Mouse (Mus musculus): ENCODE results near the gene Hoxa9. TPM values are rescaled to one million over a fixed set of nuclear protein-coding genes. Genes with fewer than 3 reads are reported as not detected.

Gene Hoxa9
- polyA plus RNA-seq, 1 experiment from 2014 or later: 0.11 TPM

DNA sequence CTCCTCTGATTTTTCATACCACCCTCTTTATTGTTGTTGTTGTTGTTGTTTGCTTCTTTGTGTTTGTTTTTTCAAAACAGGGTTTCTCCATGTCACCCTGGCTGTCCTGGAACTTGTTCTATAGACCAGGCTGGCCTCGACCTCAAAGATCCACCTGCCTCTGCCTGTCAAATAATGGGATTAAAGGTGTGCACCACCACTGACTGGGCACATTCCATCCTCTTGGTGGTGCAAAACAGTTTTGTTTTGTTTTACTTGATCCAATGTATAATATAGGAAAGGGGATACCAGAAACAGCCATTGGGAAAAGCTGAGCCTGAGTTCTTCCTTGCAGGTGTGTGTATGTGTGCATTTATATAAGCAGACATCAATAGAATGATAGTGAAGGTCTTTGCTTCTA is 44.4 kb downstream of the Hoxa9 start:
- Histone ChIP-seq H3K27ac (replicated peaks in 1 of 2; ENCODE audit: control insufficient read depth in 1 of 2, insufficient read depth in 1 of 2, low read depth in 2 of 2, low read length in 2 of 2) (no peak overlapping the region), H3K27me3 (ENCODE audit: control insufficient read depth, insufficient read depth, low read length) (peaks cover 100% of the 10 kb centered on the region), H3K9ac (ENCODE audit: low read length) (no peak overlapping the region), H3K36me3 (ENCODE audit: control insufficient read depth, insufficient read depth, low read length) (no peaks in the 10 kb centered on the region), H3K4me1 (ENCODE audit: control insufficient read depth in 2 of 2, insufficient read depth in 2 of 2, low read length in 2 of 2) (no peaks in the 10 kb centered on the region; a peak in 1 of 4 replicates), H3K4me3 (ENCODE audit: control insufficient read depth in 1 of 2, insufficient read depth in 1 of 2, low read depth in 1 of 2, low read length in 2 of 2) (no peak overlapping the region), H3K9me3 (ENCODE audit: control insufficient read depth, low read length) (no peaks in the 10 kb centered on the region), H3K4me2 (ENCODE audit: low read length) (no peak overlapping the region)
- 18% methylated on average over 1 of the region's 1 CpGs for WGBS
- ATAC-seq (ENCODE audit: insufficient number of reproducible peaks, insufficient read depth, low FRiP score, low read depth): no peak

DNA sequence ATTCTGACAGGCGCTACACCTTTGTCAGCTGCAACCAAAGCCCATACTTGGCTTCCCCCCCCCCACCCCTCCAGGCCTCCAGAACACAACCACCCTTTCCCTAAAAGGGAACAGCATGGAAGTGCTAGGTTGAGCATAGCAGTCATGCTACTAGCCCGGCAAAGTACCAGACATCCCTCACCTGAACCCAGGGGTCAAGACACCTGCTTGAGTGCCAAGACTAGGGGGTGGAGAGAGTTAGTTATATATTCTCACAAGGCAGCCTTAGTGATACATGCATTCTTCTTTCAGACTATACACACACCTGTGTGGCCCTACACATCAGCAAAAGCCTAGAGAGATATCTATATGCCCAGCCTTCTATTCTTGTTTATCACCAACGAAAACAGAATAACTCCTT is 45.1 kb downstream of the Hoxa9 start:
- WGBS: 11% methylated on average over 3 of the region's 3 CpGs
- no peak overlapping the region for H3K9ac ChIP-seq (ENCODE audit: low read length)
- peaks cover 100% of the 10 kb centered on the region for H3K27me3 ChIP-seq (ENCODE audit: control insufficient read depth, insufficient read depth, low read length)
- H3K4me1 ChIP-seq (ENCODE audit: control insufficient read depth in 2 of 2, insufficient read depth in 2 of 2, low read length in 2 of 2): no peaks in the 10 kb centered on the region
- H3K4me3 ChIP-seq (ENCODE audit: control insufficient read depth in 1 of 2, insufficient read depth in 1 of 2, low read depth in 1 of 2, low read length in 2 of 2): no peak overlapping the region
- no peak for ATAC-seq (ENCODE audit: insufficient number of reproducible peaks, insufficient read depth, low FRiP score, low read depth)
- no peaks in the 10 kb centered on the region for H3K9me3 ChIP-seq (ENCODE audit: control insufficient read depth, low read length)
- no peaks in the 10 kb centered on the region for H3K36me3 ChIP-seq (ENCODE audit: control insufficient read depth, insufficient read depth, low read length)
- no peak overlapping the region for H3K27ac ChIP-seq (replicated peaks in 1 of 2; ENCODE audit: control insufficient read depth in 1 of 2, insufficient read depth in 1 of 2, low read depth in 2 of 2, low read length in 2 of 2)
- H3K4me2 ChIP-seq (ENCODE audit: low read length): no peak overlapping the region

DNA sequence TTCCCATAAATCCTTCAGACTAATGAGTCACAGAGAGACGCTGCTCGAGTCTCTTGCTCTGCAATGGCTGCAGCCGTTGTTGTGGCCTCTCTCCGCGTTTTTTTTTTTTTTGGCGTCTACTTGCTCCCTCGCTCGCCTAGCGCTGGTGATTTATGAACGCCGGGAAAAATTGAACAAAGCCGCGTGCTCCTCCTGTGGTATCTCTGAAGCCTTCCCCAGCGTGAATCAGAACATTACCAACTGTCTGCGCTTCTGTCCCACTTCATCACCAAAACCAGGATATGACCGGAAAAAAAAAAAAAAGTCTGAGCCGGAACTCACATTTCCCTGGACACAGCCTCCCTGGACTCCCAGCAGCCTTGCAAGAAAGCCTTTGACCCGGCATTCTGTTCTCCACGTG is 45.7 kb downstream of the Hoxa9 start:
- 4% methylated on average over 19 of the region's 19 CpGs for WGBS
- Histone ChIP-seq H3K9ac (ENCODE audit: low read length) (no peak overlapping the region), H3K9me3 (ENCODE audit: control insufficient read depth, low read length) (no peaks in the 10 kb centered on the region), H3K27me3 (ENCODE audit: control insufficient read depth, insufficient read depth, low read length) (peaks cover 100% of the 10 kb centered on the region), H3K4me3 (ENCODE audit: control insufficient read depth in 1 of 2, insufficient read depth in 1 of 2, low read depth in 1 of 2, low read length in 2 of 2) (no peak overlapping the region), H3K36me3 (ENCODE audit: control insufficient read depth, insufficient read depth, low read length) (no peaks in the 10 kb centered on the region), H3K4me2 (ENCODE audit: low read length) (no peak overlapping the region), H3K27ac (replicated peaks in 1 of 2; ENCODE audit: control insufficient read depth in 1 of 2, insufficient read depth in 1 of 2, low read depth in 2 of 2, low read length in 2 of 2) (no peak overlapping the region), H3K4me1 (ENCODE audit: control insufficient read depth in 2 of 2, insufficient read depth in 2 of 2, low read length in 2 of 2) (no peaks in the 10 kb centered on the region)
- ATAC-seq (ENCODE audit: insufficient number of reproducible peaks, insufficient read depth, low FRiP score, low read depth): no peak

DNA sequence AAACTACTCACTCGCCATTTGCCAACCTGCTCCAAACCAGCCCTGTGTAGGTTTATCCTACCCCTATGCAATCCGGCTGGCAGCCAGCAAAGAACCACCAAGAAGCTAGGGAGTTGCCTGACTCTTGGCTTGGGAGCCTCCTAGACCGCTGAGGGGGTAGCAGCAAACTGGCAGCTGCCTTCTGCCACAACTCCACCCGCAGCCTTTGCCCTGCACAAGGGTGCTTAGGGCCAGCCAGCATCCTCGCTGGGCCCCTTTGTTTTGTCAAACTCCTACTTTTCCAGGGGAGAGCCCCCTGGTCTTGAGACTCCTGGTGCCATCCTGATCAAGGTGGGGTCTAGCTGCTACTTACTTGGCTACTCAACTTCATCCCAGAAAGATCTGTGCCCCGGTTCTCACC is 46.2 kb downstream of the Hoxa9 start:
- 3% methylated on average over 6 of the region's 6 CpGs for WGBS
- no peak overlapping the region for H3K9ac ChIP-seq (ENCODE audit: low read length)
- H3K27ac ChIP-seq (replicated peaks in 1 of 2; ENCODE audit: control insufficient read depth in 1 of 2, insufficient read depth in 1 of 2, low read depth in 2 of 2, low read length in 2 of 2): no peak overlapping the region
- no peak overlapping the region for H3K4me3 ChIP-seq (ENCODE audit: control insufficient read depth in 1 of 2, insufficient read depth in 1 of 2, low read depth in 1 of 2, low read length in 2 of 2)
- no peak overlapping the region for H3K4me2 ChIP-seq (ENCODE audit: low read length)
- H3K27me3 ChIP-seq (ENCODE audit: control insufficient read depth, insufficient read depth, low read length): peaks cover 100% of the 10 kb centered on the region
- no peaks in the 10 kb centered on the region for H3K36me3 ChIP-seq (ENCODE audit: control insufficient read depth, insufficient read depth, low read length)
- no peak for ATAC-seq (ENCODE audit: insufficient number of reproducible peaks, insufficient read depth, low FRiP score, low read depth)
- H3K4me1 ChIP-seq (ENCODE audit: control insufficient read depth in 2 of 2, insufficient read depth in 2 of 2, low read length in 2 of 2): no peaks in the 10 kb centered on the region
- no peaks in the 10 kb centered on the region for H3K9me3 ChIP-seq (ENCODE audit: control insufficient read depth, low read length)

- H3K4me2 ChIP-seq (ENCODE audit: low read length): no peak overlapping the region
- no peaks in the 10 kb centered on the region for H3K4me1 ChIP-seq (ENCODE audit: control insufficient read depth in 2 of 2, insufficient read depth in 2 of 2, low read length in 2 of 2)
Measured at GRCm38 (mm10) chr6:52183311-52184080, 47.4 kb downstream of the Hoxa9 start.

DNA sequence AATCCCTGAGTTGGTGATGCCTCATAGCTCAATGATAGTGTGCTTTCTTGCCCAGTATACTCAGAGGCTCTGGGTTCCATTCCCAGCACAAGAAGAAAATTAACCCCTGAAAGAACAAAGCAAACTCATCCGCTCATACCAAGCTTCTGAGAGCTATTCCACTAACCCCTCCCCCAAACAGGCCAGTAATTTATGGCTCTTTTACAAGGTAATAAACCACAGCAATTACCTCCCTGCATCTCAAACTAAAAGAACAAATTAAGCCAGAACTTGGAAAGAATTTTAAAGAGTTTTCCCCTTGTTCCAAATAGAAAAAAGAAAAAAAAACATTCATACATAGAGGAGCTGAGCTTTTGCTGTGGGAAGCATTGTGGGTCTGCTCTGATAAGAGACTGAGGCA is 48.1 kb downstream of the Hoxa9 start:
- ATAC-seq (ENCODE audit: insufficient number of reproducible peaks, insufficient read depth, low FRiP score, low read depth): no peak
- no peak overlapping the region for H3K9ac ChIP-seq (ENCODE audit: low read length)
- H3K4me1 ChIP-seq (ENCODE audit: control insufficient read depth in 2 of 2, insufficient read depth in 2 of 2, low read length in 2 of 2): no peaks in the 10 kb centered on the region
- H3K4me3 ChIP-seq (ENCODE audit: control insufficient read depth in 1 of 2, insufficient read depth in 1 of 2, low read depth in 1 of 2, low read length in 2 of 2): no peak overlapping the region
- no peaks in the 10 kb centered on the region for H3K36me3 ChIP-seq (ENCODE audit: control insufficient read depth, insufficient read depth, low read length)
- no peak overlapping the region for H3K4me2 ChIP-seq (ENCODE audit: low read length)
- H3K27me3 ChIP-seq (ENCODE audit: control insufficient read depth, insufficient read depth, low read length): peaks cover 100% of the 10 kb centered on the region
- WGBS: 24% methylated on average over 1 of the region's 1 CpGs
- no peak overlapping the region for H3K27ac ChIP-seq (replicated peaks in 1 of 2; ENCODE audit: control insufficient read depth in 1 of 2, insufficient read depth in 1 of 2, low read depth in 2 of 2, low read length in 2 of 2)
- H3K9me3 ChIP-seq (ENCODE audit: control insufficient read depth, low read length): no peaks in the 10 kb centered on the region

More at GRCm38 (mm10) chr6:52183311-52184080, 47.4 kb downstream of the Hoxa9 start:
- H3K27ac ChIP-seq (replicated peaks in 1 of 2; ENCODE audit: control insufficient read depth in 1 of 2, insufficient read depth in 1 of 2, low read depth in 2 of 2, low read length in 2 of 2): no peak overlapping the region
- H3K36me3 ChIP-seq (ENCODE audit: control insufficient read depth, insufficient read depth, low read length): no peaks in the 10 kb centered on the region
- peaks cover 100% of the 10 kb centered on the region for H3K27me3 ChIP-seq (ENCODE audit: control insufficient read depth, insufficient read depth, low read length)
- H3K9ac ChIP-seq (ENCODE audit: low read length): no peak overlapping the region
- no peak overlapping the region for H3K4me3 ChIP-seq (ENCODE audit: control insufficient read depth in 1 of 2, insufficient read depth in 1 of 2, low read depth in 1 of 2, low read length in 2 of 2)
- 17% methylated on average over 10 of the region's 10 CpGs for WGBS
- H3K9me3 ChIP-seq (ENCODE audit: control insufficient read depth, low read length): no peaks in the 10 kb centered on the region
- ATAC-seq (ENCODE audit: insufficient number of reproducible peaks, insufficient read depth, low FRiP score, low read depth): no peak

GRCm38 (mm10) chr6:52182030-52182429 is 48.9 kb downstream of the Hoxa9 start:
- no peak overlapping the region for H3K4me3 ChIP-seq (ENCODE audit: control insufficient read depth in 1 of 2, insufficient read depth in 1 of 2, low read depth in 1 of 2, low read length in 2 of 2)
- peaks cover 100% of the 10 kb centered on the region for H3K27me3 ChIP-seq (ENCODE audit: control insufficient read depth, insufficient read depth, low read length)
- no peaks in the 10 kb centered on the region for H3K36me3 ChIP-seq (ENCODE audit: control insufficient read depth, insufficient read depth, low read length)
- no peak for ATAC-seq (ENCODE audit: insufficient number of reproducible peaks, insufficient read depth, low FRiP score, low read depth)
- no peaks in the 10 kb centered on the region for H3K9me3 ChIP-seq (ENCODE audit: control insufficient read depth, low read length)
- WGBS: 30% methylated on average over 2 of the region's 2 CpGs
- H3K4me2 ChIP-seq (ENCODE audit: low read length): no peak overlapping the region
- no peaks in the 10 kb centered on the region for H3K4me1 ChIP-seq (ENCODE audit: control insufficient read depth in 2 of 2, insufficient read depth in 2 of 2, low read length in 2 of 2)
- no peak overlapping the region for H3K27ac ChIP-seq (replicated peaks in 1 of 2; ENCODE audit: control insufficient read depth in 1 of 2, insufficient read depth in 1 of 2, low read depth in 2 of 2, low read length in 2 of 2)
- H3K9ac ChIP-seq (ENCODE audit: low read length): no peak overlapping the region

- Histone ChIP-seq H3K4me1 (ENCODE audit: control insufficient read depth in 2 of 2, insufficient read depth in 2 of 2, low read length in 2 of 2) (no peaks in the 10 kb centered on the region), H3K4me2 (ENCODE audit: low read length) (no peak overlapping the region), H3K27ac (replicated peaks in 1 of 2; ENCODE audit: control insufficient read depth in 1 of 2, insufficient read depth in 1 of 2, low read depth in 2 of 2, low read length in 2 of 2) (no peak overlapping the region), H3K27me3 (ENCODE audit: control insufficient read depth, insufficient read depth, low read length) (peaks cover 100% of the 10 kb centered on the region), H3K9me3 (ENCODE audit: control insufficient read depth, low read length) (no peaks in the 10 kb centered on the region), H3K4me3 (ENCODE audit: control insufficient read depth in 1 of 2, insufficient read depth in 1 of 2, low read depth in 1 of 2, low read length in 2 of 2) (no peak overlapping the region), H3K9ac (ENCODE audit: low read length) (no peak overlapping the region), H3K36me3 (ENCODE audit: control insufficient read depth, insufficient read depth, low read length) (no peaks in the 10 kb centered on the region)
- WGBS: 13% methylated on average over 3 of the region's 3 CpGs
- no peak for ATAC-seq (ENCODE audit: insufficient number of reproducible peaks, insufficient read depth, low FRiP score, low read depth)
Measured at GRCm38 (mm10) chr6:52180726-52181125, 50.2 kb downstream of the Hoxa9 start.

All from heart, embryonic 14.5 days (tissue).